Mouse (Mus musculus): ENCODE data around the gene Chadl. TPM values are rescaled to one million over a fixed set of nuclear protein-coding genes. Genes with fewer than 3 reads are reported as not detected.

Gene Chadl
- polyA plus RNA-seq, 1 experiment from 2014 or later, result 2.4 TPM

- no peak for ATAC-seq (ENCODE audit: low FRiP score, low TSS enrichment)
- H3K9ac ChIP-seq (ENCODE audit: low read length), result no peak overlapping the region
- H3K36me3 ChIP-seq (ENCODE audit: control insufficient read depth, insufficient read depth, low read length), result no peaks in the 10 kb centered on the region; the same call in 1 of the 2 replicates
- no peak for DNase-seq (ENCODE audit: low spot score)
- H3K27ac ChIP-seq (replicated peaks), result no peak overlapping the region
- H3K4me1 ChIP-seq (replicated peaks; ENCODE audit: control insufficient read depth, insufficient read depth), result no peaks in the 10 kb centered on the region
- 62% methylated on average over 3 of the region's 3 CpGs for WGBS
- no peak overlapping the region for H3K4me3 ChIP-seq (ENCODE audit: low read depth, low read length)
- no peak for TF ChIP-seq EP300 (optimal IDR thresholded peaks at IDR 0.05)
- no peak for TF ChIP-seq CTCF (IDR thresholded peaks at IDR 0.05; ENCODE audit: low read depth)
- H3K9me3 ChIP-seq (ENCODE audit: control insufficient read depth, low read length), result no peaks in the 10 kb centered on the region
- no peaks in the 10 kb centered on the region for H3K27me3 ChIP-seq (ENCODE audit: control insufficient read depth, insufficient read depth, low read length)
- no peak overlapping the region for H3K4me2 ChIP-seq (replicated peaks; ENCODE audit: low read depth)
Observed at GRCm38 (mm10) chr15:81676637-81677036, 20.4 kb downstream of the Chadl start.

- peak; percentile 76 for ATAC-seq (ENCODE audit: low FRiP score, low TSS enrichment)
Observed at GRCm38 (mm10) chr15:81670231-81670640, 26.9 kb downstream of the Chadl start.

GRCm38 (mm10) chr15:81666957-81667356 lies 30.1 kb downstream of the Chadl start:
- Histone ChIP-seq H3K27me3 (ENCODE audit: control insufficient read depth, insufficient read depth, low read length) (no peaks in the 10 kb centered on the region), H3K4me1 (replicated peaks; ENCODE audit: control insufficient read depth, insufficient read depth) (peaks cover 4% of the 10 kb centered on the region; the same call in 1 of the 2 replicates), H3K9me3 (ENCODE audit: control insufficient read depth, low read length) (no peaks in the 10 kb centered on the region), H3K27ac (replicated peaks) (no peak overlapping the region), H3K36me3 (ENCODE audit: control insufficient read depth, insufficient read depth, low read length) (peaks cover 10% of the 10 kb centered on the region), H3K4me3 (ENCODE audit: low read depth, low read length) (no peak overlapping the region), H3K4me2 (replicated peaks; ENCODE audit: low read depth) (no peak overlapping the region), H3K9ac (ENCODE audit: low read length) (no peak overlapping the region)
- TF ChIP-seq CTCF (IDR thresholded peaks at IDR 0.05; ENCODE audit: low read depth) (peak; percentile 41), EP300 (optimal IDR thresholded peaks at IDR 0.05) (no peak)
- no peak for ATAC-seq (ENCODE audit: low FRiP score, low TSS enrichment)
- WGBS, result 88% methylated on average over 10 of the region's 10 CpGs
- DNase-seq (ENCODE audit: low spot score), result no peak

More at GRCm38 (mm10) chr15:81670231-81670640, 26.9 kb downstream of the Chadl start:
- Histone ChIP-seq H3K4me1 (replicated peaks; ENCODE audit: control insufficient read depth, insufficient read depth) (no peaks in the 10 kb centered on the region), H3K36me3 (ENCODE audit: control insufficient read depth, insufficient read depth, low read length) (peaks cover 10% of the 10 kb centered on the region), H3K9ac (ENCODE audit: low read length) (no peak overlapping the region), H3K27me3 (ENCODE audit: control insufficient read depth, insufficient read depth, low read length) (no peaks in the 10 kb centered on the region), H3K27ac (replicated peaks) (no peak overlapping the region), H3K9me3 (ENCODE audit: control insufficient read depth, low read length) (no peaks in the 10 kb centered on the region), H3K4me3 (ENCODE audit: low read depth, low read length) (no peak overlapping the region), H3K4me2 (replicated peaks; ENCODE audit: low read depth) (no peak overlapping the region)
- DNase-seq (ENCODE audit: low spot score), result peak; percentile 62
- no peak for TF ChIP-seq EP300 (optimal IDR thresholded peaks at IDR 0.05)
- peak; percentile 76 for TF ChIP-seq CTCF (IDR thresholded peaks at IDR 0.05; ENCODE audit: low read depth)
- 84% methylated on average over 4 of the region's 4 CpGs for WGBS

- H3K27ac ChIP-seq (replicated peaks), result peak within 1 kb of the TSS; percentile 65; the same call in 1 of the 2 replicates
Observed at GRCm38 (mm10) chr15:81663697-81664561, 33.2 kb downstream of the Chadl start, which contains the start of gene L3mbtl2. TSS of gene L3mbtl2 (plus strand) at chr15:81663889.

GRCm38 (mm10) chr15:81663281-81663680 lies 33.8 kb downstream of the Chadl start:
- Histone ChIP-seq H3K4me3 (ENCODE audit: low read depth, low read length) (peak overlapping the region; percentile 74), H3K9me3 (ENCODE audit: control insufficient read depth, low read length) (no peaks in the 10 kb centered on the region), H3K27ac (replicated peaks) (no peak overlapping the region), H3K27me3 (ENCODE audit: control insufficient read depth, insufficient read depth, low read length) (no peaks in the 10 kb centered on the region), H3K4me2 (replicated peaks; ENCODE audit: low read depth) (peak overlapping the region; percentile 96), H3K4me1 (replicated peaks; ENCODE audit: control insufficient read depth, insufficient read depth) (peaks cover 4% of the 10 kb centered on the region; the same call in 1 of the 2 replicates), H3K36me3 (ENCODE audit: control insufficient read depth, insufficient read depth, low read length) (peaks cover 7% of the 10 kb centered on the region; the same call in 1 of the 2 replicates), H3K9ac (ENCODE audit: low read length) (no peak overlapping the region)
- DNase-seq (ENCODE audit: low spot score) (no peak), ATAC-seq (ENCODE audit: low FRiP score, low TSS enrichment) (no peak)
- no peak for TF ChIP-seq EP300 (optimal IDR thresholded peaks at IDR 0.05)
- 58% methylated on average over 10 of the region's 10 CpGs for WGBS

More at GRCm38 (mm10) chr15:81663697-81664561, 33.2 kb downstream of the Chadl start, which contains the start of gene L3mbtl2:
- H3K4me1 ChIP-seq (replicated peaks; ENCODE audit: control insufficient read depth, insufficient read depth), result peaks cover 4% of the 10 kb centered on the region; the same call in 1 of the 2 replicates
- peak within 1 kb of the TSS; percentile 96 for H3K4me2 ChIP-seq (replicated peaks; ENCODE audit: low read depth)
- TF ChIP-seq EP300 (optimal IDR thresholded peaks at IDR 0.05), result no peak
- peak; percentile 50 for TF ChIP-seq CTCF (IDR thresholded peaks at IDR 0.05; ENCODE audit: low read depth)
- DNase-seq (ENCODE audit: low spot score), result peak; percentile 94
- peak within 1 kb of the TSS; percentile 68 for H3K9ac ChIP-seq (ENCODE audit: low read length)
- no peaks in the 10 kb centered on the region for H3K27me3 ChIP-seq (ENCODE audit: control insufficient read depth, insufficient read depth, low read length)
- H3K9me3 ChIP-seq (ENCODE audit: control insufficient read depth, low read length), result no peaks in the 10 kb centered on the region
- peaks cover 7% of the 10 kb centered on the region; the same call in 1 of the 2 replicates for H3K36me3 ChIP-seq (ENCODE audit: control insufficient read depth, insufficient read depth, low read length)
- under 1% methylated on average over 53 of the region's 55 CpGs for WGBS
- peak; percentile 99 for ATAC-seq (ENCODE audit: low FRiP score, low TSS enrichment)
- H3K4me3 ChIP-seq (ENCODE audit: low read depth, low read length), result peak within 1 kb of the TSS; percentile 74

- no peak for DNase-seq (ENCODE audit: low spot score)
- Histone ChIP-seq H3K4me3 (ENCODE audit: low read depth, low read length) (no peak overlapping the region), H3K27me3 (ENCODE audit: control insufficient read depth, insufficient read depth, low read length) (no peaks in the 10 kb centered on the region), H3K36me3 (ENCODE audit: control insufficient read depth, insufficient read depth, low read length) (no peaks in the 10 kb centered on the region), H3K27ac (replicated peaks) (no peak overlapping the region), H3K9me3 (ENCODE audit: control insufficient read depth, low read length) (no peaks in the 10 kb centered on the region), H3K4me1 (replicated peaks; ENCODE audit: control insufficient read depth, insufficient read depth) (peaks cover 4% of the 10 kb centered on the region; the same call in 1 of the 2 replicates), H3K4me2 (replicated peaks; ENCODE audit: low read depth) (no peak overlapping the region), H3K9ac (ENCODE audit: low read length) (no peak overlapping the region)
- TF ChIP-seq CTCF (IDR thresholded peaks at IDR 0.05; ENCODE audit: low read depth) (no peak), EP300 (optimal IDR thresholded peaks at IDR 0.05) (no peak)
- 94% methylated on average over 2 of the region's 2 CpGs for WGBS
- no peak for ATAC-seq (ENCODE audit: low FRiP score, low TSS enrichment)
Observed at GRCm38 (mm10) chr15:81661701-81662100, 35.4 kb downstream of the Chadl start.
